Mouse (Mus musculus): Measurements from ENCODE around the gene Nsfl1c.

GRCm38 (mm10) chr2:151512199-151512598 is 18.2 kb downstream of the Nsfl1c start:
- TF ChIP-seq CTCF (IDR thresholded peaks at IDR 0.05; ENCODE audit: borderline replicate concordance, insufficient read depth, low read length) = no peak
- no peak for TF ChIP-seq POLR2A (IDR thresholded peaks at IDR 0.05; ENCODE audit: low read depth, low read length)
